Mouse (Mus musculus) MEL (cell line): ENCODE measurements at regions not wholly inside any gene's neighbourhood (a gene's known extent, or its start where the extent isn't known, plus 50 kb on each side); places are given as distances from the start of the nearest gene placed in this dataset.

Experiments
- E2F4 ChIP-seq: IDR thresholded peaks from 2 replicates; pipeline ENCODE4 v1.6.1; 2011; ENCODE audit warnings: low read depth, low read length, improper control_type of control experiment, borderline replicate concordance
- TBP ChIP-seq: IDR thresholded peaks from 2 replicates; pipeline ENCODE4 v1.8.0; 2011; ENCODE audit warnings: low read depth, low read length, improper control_type of control experiment

- no peak for TF ChIP-seq TBP
- TF ChIP-seq E2F4: no peak
Measured at GRCm38 (mm10) chr2:101300106-101300505, 324.4 kb upstream of the Rag2 start.
